Mouse (Mus musculus): Measurements from ENCODE around the gene Sec24c.
"Not testable (repeated sequence)": the region's sequence is repeated elsewhere in the genome, so short reads cannot be mapped to it uniquely, and the experiment has no call there.

Gene Sec24c

DNA sequence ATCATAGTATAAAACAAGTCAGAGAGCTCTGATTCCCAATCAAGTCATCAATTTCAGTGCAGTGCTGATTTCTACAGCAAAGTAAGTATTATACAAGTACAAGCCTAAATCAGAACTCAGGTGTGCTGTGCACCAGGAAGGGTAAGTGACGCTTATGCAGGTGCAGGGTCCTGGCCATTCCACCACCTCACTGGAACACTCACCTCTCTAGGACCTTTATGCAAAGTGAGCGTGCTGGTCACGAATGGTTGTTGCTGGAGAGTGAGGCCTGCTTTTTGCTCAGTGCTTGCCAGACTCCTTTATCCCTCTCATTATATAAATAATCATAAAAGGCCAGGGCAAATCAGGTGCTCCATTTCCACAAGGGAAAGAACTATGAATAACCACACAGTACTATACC lies 26.3 kb downstream of the Sec24c start:
- DNase-seq (ENCODE audit: low read depth): no peak

GRCm38 (mm10) chr14:20701554-20701953 lies 27.4 kb downstream of the Sec24c start:
- no peak for DNase-seq (ENCODE audit: low read depth)

- DNase-seq (ENCODE audit: low read depth): peak; percentile 30
Measured at GRCm38 (mm10) chr14:20702096-20702740, 28.1 kb downstream of the Sec24c start.

DNA sequence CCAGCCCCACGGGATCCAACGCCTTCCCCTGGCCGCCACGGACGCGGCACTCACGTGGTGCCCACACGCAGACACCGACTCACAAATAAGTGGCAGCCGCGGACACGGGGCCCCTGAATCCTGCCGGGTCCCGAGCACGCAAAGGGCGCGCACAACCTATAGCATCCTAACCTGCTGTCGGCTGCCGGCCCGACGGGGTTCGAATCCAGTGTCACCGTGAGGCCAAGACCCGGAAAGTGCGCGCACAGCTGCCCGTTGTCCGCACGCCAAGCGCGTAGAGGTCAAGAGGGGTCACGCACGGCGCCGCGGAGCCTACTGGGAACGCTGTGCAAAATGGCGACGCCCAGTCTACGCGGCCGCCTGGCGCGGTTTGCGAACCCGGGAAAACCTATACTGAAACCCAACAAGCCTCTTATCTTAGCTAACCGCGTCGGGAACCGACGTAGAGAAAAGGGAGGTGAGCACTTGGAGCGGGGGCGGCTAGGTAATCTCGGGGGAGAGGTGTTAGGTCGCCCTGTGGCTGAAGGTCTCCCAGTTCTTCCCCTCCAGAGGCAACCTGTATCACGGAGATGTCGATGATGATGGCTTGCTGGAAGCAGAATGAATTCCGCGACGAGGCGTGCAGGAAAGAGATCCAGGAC lies 28.8 kb downstream of the Sec24c start, which contains the start of gene Chchd1:
TSS of gene Chchd1 (plus strand) at position 266 of the 641 bp plus-strand sequence.
- peak; percentile 90 for DNase-seq (ENCODE audit: low read depth)

GRCm38 (mm10) chr14:20703461-20703860 lies 29.4 kb downstream of the Sec24c start:
- not testable (repeated sequence) for DNase-seq (ENCODE audit: low read depth)

GRCm38 (mm10) chr14:20707201-20708190 lies 33.4 kb downstream of the Sec24c start, which contains the start of gene Zswim8:
Gene Zswim8 (plus strand): TSS chr14:20707552.
- peak; percentile 88 for DNase-seq (ENCODE audit: low read depth)

DNA sequence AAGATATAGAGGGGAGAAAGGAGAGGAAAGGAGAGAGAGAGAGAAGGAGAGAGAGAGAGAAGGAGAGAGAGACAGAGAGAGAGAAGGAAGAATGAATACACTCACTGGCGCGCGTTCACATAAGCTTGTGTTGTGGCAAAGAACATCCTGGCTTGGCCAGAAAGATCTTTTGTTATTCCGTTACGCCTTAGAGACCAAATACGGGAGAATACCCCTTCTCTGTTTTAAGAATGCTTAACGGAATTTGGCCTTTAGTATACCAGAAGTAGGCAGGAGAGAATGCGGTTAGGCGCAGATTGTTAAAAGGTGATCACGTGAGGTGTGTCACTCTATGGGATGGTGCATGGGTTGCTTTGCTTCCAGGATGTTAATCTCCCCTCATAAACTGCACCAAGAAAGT lies 34.1 kb downstream of the Sec24c start:
- peak; percentile 68 for DNase-seq (ENCODE audit: low read depth)

DNA sequence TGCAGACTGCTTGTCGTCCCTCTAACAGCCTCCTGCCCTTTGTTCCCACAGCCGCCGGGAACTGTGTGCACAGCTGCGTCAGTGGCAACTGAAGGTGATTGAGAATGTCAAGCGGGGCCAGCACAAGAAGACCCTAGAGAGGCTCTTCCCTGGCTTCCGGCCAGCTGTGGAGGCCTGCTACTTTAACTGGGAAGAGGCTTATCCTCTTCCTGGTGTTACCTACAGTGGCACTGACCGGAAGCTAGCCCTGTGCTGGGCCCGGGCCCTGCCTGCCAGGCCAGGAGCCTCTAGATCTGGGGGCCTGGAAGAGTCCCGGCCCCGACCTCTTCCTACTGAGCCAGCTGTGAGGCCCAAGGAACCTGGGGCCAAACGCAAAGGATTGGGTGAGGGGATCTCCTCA lies 39.7 kb downstream of the Sec24c start:
- DNase-seq (ENCODE audit: low read depth): no peak

DNA sequence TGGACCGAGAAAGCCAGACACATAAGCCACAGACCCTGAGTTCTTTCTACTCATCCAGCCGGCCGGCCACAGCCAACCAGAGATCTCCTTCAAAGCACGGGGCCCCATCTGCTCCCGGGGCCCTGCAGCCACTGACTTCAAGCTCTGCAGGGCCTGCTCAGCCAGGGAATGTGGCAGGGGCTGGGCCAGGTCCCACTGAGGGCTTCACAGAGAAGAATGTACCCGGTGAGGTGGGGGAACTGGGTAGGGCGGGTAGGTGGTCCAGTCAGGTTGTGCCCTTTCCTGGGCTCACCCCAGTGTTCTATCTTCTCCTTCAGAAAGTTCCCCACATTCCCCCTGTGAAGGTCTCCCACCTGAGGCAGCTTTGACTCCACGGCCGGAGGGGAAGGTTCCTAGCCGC lies 44.3 kb downstream of the Sec24c start:
- no peak for DNase-seq (ENCODE audit: low read depth)

- no peak for DNase-seq (ENCODE audit: low read depth)
Measured at GRCm38 (mm10) chr14:20719767-20720166, 45.7 kb downstream of the Sec24c start.

GRCm38 (mm10) chr14:20721371-20721770 lies 47.3 kb downstream of the Sec24c start:
- no peak for DNase-seq (ENCODE audit: low read depth)

GRCm38 (mm10) chr14:20723006-20723405 lies 48.9 kb downstream of the Sec24c start:
- DNase-seq (ENCODE audit: low read depth): no peak

DNA sequence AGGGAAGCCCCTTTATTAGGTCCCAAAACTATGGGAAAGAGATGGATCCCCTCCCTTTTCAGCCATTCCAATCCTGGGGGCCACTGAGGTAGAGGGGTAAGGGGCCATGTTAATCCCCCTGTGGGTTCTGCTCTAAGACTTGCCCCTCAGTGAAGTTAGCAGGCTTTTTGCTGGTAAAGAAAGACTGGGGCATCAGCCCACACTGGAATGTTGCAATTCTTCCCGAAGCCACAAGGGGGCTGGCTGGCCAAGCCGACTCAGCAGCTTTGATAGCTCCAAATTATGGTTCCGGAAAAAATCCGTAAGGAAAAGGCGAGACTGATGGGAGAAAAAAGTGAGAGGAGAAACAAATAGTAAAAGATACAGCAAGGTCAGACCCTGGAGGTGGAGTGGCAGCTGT lies 49.9 kb downstream of the Sec24c start:
- DNase-seq (ENCODE audit: low read depth): peak; percentile 68

DNA sequence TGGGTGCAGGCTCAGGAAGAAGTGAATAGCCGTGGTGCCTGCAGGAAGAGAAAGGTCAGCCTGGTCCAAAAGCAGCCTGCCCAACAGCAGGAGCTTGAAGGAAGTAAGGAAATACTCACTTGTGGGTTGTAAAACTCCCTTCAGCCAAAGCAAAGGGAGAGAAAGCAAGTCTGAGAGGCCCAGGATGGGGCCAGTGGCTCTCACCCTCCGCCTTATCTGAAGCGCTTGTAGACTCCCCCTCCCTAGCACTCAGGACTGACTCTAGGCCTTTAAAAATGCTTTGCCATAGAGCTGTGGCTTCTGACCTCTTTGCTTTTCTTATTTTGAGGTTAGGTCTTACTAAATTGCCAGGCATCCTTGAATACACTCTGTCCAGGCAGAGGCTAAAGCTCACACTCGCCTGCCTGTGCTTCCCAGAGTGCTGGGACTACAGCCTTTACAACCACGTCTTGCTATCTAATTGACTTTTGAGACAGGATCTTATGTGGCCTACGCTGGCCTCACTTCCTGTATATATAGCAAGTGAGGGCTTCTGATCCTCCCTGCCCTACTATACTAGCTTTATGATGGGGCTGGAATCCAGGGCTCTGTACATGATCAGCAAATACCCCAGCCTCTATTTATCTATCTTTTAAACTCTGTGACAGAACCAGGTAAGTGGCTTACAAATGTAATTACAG lies 51.7 kb downstream of the Sec24c start:
- no peak for DNase-seq (ENCODE audit: low read depth)

DNA sequence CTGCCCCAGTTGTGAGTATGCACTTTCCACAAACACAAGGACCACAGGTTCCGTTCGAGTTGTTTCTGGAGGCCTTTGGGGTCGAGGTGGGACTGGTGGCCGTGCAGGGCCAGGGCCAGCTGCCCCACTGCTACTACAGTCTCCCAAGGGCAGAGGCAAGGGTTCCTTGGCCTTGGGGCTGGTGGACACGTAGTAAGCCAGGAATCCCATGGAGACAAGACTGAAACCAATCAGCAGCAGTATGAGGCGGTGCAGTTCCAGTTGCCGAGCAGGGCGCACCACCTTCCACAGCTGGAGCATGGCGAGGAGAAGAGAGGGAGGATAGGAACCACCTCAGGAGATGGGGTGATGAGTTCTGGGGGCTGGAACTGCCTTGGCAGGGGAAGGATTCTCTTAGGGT lies 55.8 kb downstream of the Sec24c start:
- DNase-seq (ENCODE audit: low read depth): no peak

GRCm38 (mm10) chr14:20730853-20731602 lies 56.9 kb downstream of the Sec24c start:
- DNase-seq (ENCODE audit: low read depth): no peak

- DNase-seq (ENCODE audit: low read depth): peak; percentile 50
Measured at GRCm38 (mm10) chr14:20733041-20733951, 59.2 kb downstream of the Sec24c start.

DNA sequence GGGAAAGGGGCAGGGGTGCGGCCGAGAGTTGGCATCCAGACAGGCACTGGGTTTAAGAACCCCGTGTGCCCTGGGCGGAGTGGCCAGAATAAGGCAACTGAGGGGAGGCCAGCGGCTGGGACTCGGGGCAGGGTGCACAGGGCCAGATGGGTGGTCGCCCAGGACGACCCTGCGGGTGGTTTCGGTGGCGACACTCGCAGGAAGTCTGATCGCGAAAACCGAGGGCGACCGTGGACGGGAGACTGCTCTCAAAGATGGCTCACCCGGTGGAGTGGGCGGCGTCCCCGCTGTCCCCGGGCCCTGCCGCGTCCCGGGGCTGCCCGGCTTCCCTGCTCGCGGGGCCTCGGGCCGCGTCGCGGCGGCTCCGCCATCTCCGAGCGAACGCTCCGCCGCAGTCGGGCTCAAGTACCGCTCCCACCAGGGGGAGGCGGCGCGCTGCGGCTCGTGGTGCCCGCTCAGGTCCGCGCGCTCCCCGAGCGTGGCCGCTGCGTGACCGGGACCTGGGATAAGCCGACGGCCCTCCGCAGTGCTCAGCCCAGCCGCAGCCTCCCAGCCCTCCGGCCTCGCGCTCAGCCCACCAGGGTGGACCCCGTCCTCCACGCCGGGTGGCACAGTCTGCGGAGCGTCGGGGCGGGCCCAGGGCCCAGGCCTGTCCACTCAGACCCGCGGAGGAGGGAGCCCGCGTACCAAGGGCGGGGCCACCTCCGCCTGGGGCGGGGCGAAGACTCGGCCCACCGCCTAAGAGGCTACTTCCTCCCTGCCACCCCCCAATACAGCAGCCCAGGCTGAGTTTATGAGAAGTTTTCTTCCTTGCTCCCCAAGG lies 60.1 kb downstream of the Sec24c start, which contains the start of gene Ndst2:
TSS of gene Ndst2 (minus strand) at position 611 of the 823 bp plus-strand sequence.
- DNase-seq (ENCODE audit: low read depth): peak; percentile 92

- DNase-seq (ENCODE audit: low read depth): no peak
Measured at GRCm38 (mm10) chr14:20735052-20735451, 60.9 kb downstream of the Sec24c start.

All from induced T-regulatory cell, adult 2 months (primary cell).